Mouse (Mus musculus) brain, embryonic 14.5 days (tissue): ENCODE measurements around the gene Sgsm2.

Experiments used
- CTCF ChIP-seq: fragments of 200-500 bp; IDR thresholded peaks from 2 replicates; pipeline ENCODE4 v1.5.1; 2012; ENCODE audit warnings: inconsistent platforms, mild to moderate bottlenecking, moderate library complexity, borderline replicate concordance; ENCODE audit not compliant: insufficient read depth, insufficient read length; ENCODE audit errors: extremely low read depth
- POLR2A ChIP-seq: fragments of 200-500 bp; IDR thresholded peaks from 2 replicates; pipeline ENCODE4 v1.6.1; 2012; ENCODE audit warnings: mild to moderate bottlenecking, inconsistent platforms, borderline replicate concordance; ENCODE audit not compliant: poor library complexity, insufficient read depth, insufficient read length, severe bottlenecking; ENCODE audit errors: extremely low read depth

GRCm38 (mm10) chr11:74907850-74908249, 11.0 kb upstream of the Sgsm2 start:
- TF ChIP-seq POLR2A (no peak), CTCF (no peak)
